ENCODE assay signal across 23 mouse cellular contexts in genomic region chr8:82920124-82920523, GRCm38 (mm10).
"Had no signal": no experiment of that assay in that cellular context is flagged by ENCODE, and none has a peak within 500 bp of the region (broad histone marks: within the 10 kb centered on the region; RNA-seq: fewer than 3 reads in every experiment).

No protein-coding gene starts in this region.

- H3K36me3 ChIP-seq: kidney, embryonic 15.5 days; limb, embryonic 12.5 days; limb, embryonic 15.5 days; midbrain, embryonic 10.5 days; midbrain, embryonic 13.5 days had no signal

- H3K4me1 ChIP-seq: kidney, embryonic 15.5 days had no signal

- H3K9me3 ChIP-seq: kidney, embryonic 15.5 days; limb, embryonic 12.5 days; limb, embryonic 15.5 days; midbrain, embryonic 10.5 days; midbrain, embryonic 13.5 days had no signal

- H3K4me3 ChIP-seq: kidney, embryonic 15.5 days; limb, embryonic 12.5 days; limb, embryonic 15.5 days; midbrain, embryonic 10.5 days; midbrain, embryonic 13.5 days; myocyte had no signal

- H3K27me3 ChIP-seq: kidney, embryonic 15.5 days; limb, embryonic 12.5 days; limb, embryonic 15.5 days; midbrain, embryonic 13.5 days had no signal

- H3K27ac ChIP-seq: kidney, embryonic 15.5 days; limb, embryonic 12.5 days; limb, embryonic 15.5 days; liver, embryonic 14.5 days; macrophage; midbrain, embryonic 10.5 days; midbrain, embryonic 13.5 days had no signal

- DNase-seq: kidney, adult 11 months; kidney, adult 8-10 months; kidney, postnatal 10 days; kidney, postnatal 36 days; left cerebral cortex, postnatal 4 days; liver, postnatal 0 days; lung, embryonic 14.5 days; right cerebral cortex, adult 18-20 months; right cerebral cortex, postnatal 14 days; spleen, adult 18-20 months; thymus, adult 18-20 months; thymus, postnatal 36 days had no signal

- H3K4me2 ChIP-seq: kidney, embryonic 15.5 days; limb, embryonic 12.5 days; limb, embryonic 15.5 days; liver, embryonic 11.5 days; lung, embryonic 14.5 days; midbrain, embryonic 13.5 days had no signal

- H3K9ac ChIP-seq: kidney, embryonic 15.5 days; limb, embryonic 12.5 days; limb, embryonic 15.5 days; liver, embryonic 14.5 days; liver, postnatal 0 days; lung, embryonic 14.5 days; midbrain, embryonic 13.5 days had no signal

- ATAC-seq: liver, postnatal 0 days; lung, postnatal 0 days; midbrain, embryonic 13.5 days; midbrain, embryonic 16.5 days had no signal
